Mouse (Mus musculus) Patski (cell line): ENCODE measurements around the gene Cdk18. TPM values are rescaled to one million over a fixed set of nuclear protein-coding genes. Genes with fewer than 3 reads are reported as not detected.

Experiments used
- ATAC-seq: fragments of 100-300 bp; one replicate; pipeline ENCODE4 v1.8.0; 2021
- CTCF ChIA-PET: fragments of 350-600 bp; sonication (Branson Sonifier 250); formaldehyde crosslinking; loops from one replicate; lab custom pipeline; 2022; ENCODE audit warnings: inconsistent platforms; lab: Charles Lee
- POLR2A ChIA-PET: fragments of 350-600 bp; sonication (Branson Sonifier 250); formaldehyde crosslinking; loops from one replicate; lab custom pipeline; 2022; ENCODE audit warnings: antibody characterized with exemption, inconsistent platforms; lab: Charles Lee
- DNase-seq: peaks from one replicate; pipeline ENCODE4 v3.0.0-alpha.2; 2011; ENCODE audit warnings: low read depth, low spot score
- H3K27me3 ChIP-seq: fragments of 371-371 bp; one replicate; pipeline ENCODE4 v1.5.1; 2021
- CTCF ChIP-seq: fragments of 100-300 bp; IDR thresholded peaks from one replicate; pipeline ENCODE4 v1.5.1; 2021
- in situ Hi-C: fragments of 300-500 bp; cut with MboI; formaldehyde crosslinking; loops from 3 replicates; pipeline ENCODE4 v1.11.1; 2018; ENCODE audit warnings: low pct_unique_long_range_greater_than_20kb, mixed read lengths
- polyA plus RNA-seq: library from polyadenylated mRNA; unstranded; gene quantifications from one replicate; pipeline ENCODE4 v1.2.3, GENCODE M21; 2021

The Cdk18 gene
- polyA plus RNA-seq, 1 experiment from 2014 or later = 88.8 TPM

- in situ Hi-C loops = no loop called here
- ChIA-PET POLR2A (interaction anchor here (0.7 to 0.8 kb wide), 2 partner anchors 193 to 265 kb away, joined by 3 read pairs; no protein-coding TSS in a partner anchor), CTCF (interaction anchor here (13.0 kb wide), 1 partner anchor 29 kb away, joined by 134 read pairs; no protein-coding TSS in a partner anchor)
- ATAC-seq (no peak), DNase-seq (no peak)
- TF ChIP-seq CTCF = no peak
- no peaks in the 10 kb centered on the region for H3K27me3 ChIP-seq
Observed at GRCm38 (mm10) chr1:132125249-132125648, 14.2 kb downstream of the Cdk18 start.

GRCm38 (mm10) chr1:132123420-132124014, 16.0 kb downstream of the Cdk18 start:
- in situ Hi-C loops = loop anchor here (5.0 kb wide), 1 partner anchor 34 kb away; no protein-coding TSS in a partner anchor
- POLR2A ChIA-PET = no interaction called here
- DNase-seq = no peak
- CTCF ChIA-PET = interaction anchor here (3.8 to 13.0 kb wide), 2 partner anchors 16 to 31 kb away, joined by 17 to 134 read pairs; partner anchors contain the start of gene Cdk18
- ATAC-seq = no peak
- no peaks in the 10 kb centered on the region for H3K27me3 ChIP-seq
- TF ChIP-seq CTCF = no peak

- TF ChIP-seq CTCF = no peak
- no peaks in the 10 kb centered on the region for H3K27me3 ChIP-seq
- in situ Hi-C loops = loop anchor here (5.0 kb wide), 1 partner anchor 35 kb away; no protein-coding TSS in a partner anchor
- CTCF ChIA-PET = interaction anchor here (1.5 to 13.0 kb wide), 5 partner anchors 17 to 234 kb away, joined by 3 to 134 read pairs (median 6); partner anchors contain the start of gene Cdk18
- no peak for DNase-seq
- no peak for ATAC-seq
- POLR2A ChIA-PET = interaction anchor here (1.7 kb wide), 1 partner anchor 17 kb away, joined by 6 read pairs; the partner anchor contains the start of gene Cdk18
Observed at GRCm38 (mm10) chr1:132121895-132122294, 17.6 kb downstream of the Cdk18 start.

DNA sequence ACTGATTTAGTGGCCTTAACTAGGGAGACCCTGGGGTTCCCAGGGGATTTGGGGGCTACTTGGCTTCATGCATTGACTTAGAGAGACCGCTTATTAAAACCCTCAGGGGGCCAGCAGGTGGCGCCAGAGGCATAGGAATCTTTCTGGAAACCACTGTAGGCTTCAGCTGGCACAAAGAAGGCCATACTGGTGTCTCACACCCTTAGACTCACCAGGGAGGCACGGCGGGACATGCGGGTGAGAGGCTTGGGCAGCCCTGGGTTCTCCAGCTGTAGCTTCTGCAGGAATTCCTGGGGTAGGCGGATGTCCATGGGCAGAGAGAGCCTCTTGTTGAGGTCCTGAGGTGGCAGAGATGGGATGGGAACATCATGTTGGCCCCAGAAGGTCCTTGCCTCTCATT, 18.2 kb downstream of the Cdk18 start:
- TF ChIP-seq CTCF = no peak
- DNase-seq (no peak), ATAC-seq (peak; percentile 53)
- ChIA-PET CTCF (interaction anchor here (0.6 to 13.0 kb wide), 7 partner anchors 18 to 235 kb away, joined by 3 to 134 read pairs (median 4); partner anchors contain the start of gene Cdk18), POLR2A (interaction anchor here (1.1 to 1.7 kb wide), 3 partner anchors 18 to 235 kb away, joined by 3 to 6 read pairs (median 6); partner anchors contain the start of gene Cdk18)
- H3K27me3 ChIP-seq = no peaks in the 10 kb centered on the region
- in situ Hi-C loops = loop anchor here (5.0 kb wide), 1 partner anchor 36 kb away; no protein-coding TSS in a partner anchor

DNA sequence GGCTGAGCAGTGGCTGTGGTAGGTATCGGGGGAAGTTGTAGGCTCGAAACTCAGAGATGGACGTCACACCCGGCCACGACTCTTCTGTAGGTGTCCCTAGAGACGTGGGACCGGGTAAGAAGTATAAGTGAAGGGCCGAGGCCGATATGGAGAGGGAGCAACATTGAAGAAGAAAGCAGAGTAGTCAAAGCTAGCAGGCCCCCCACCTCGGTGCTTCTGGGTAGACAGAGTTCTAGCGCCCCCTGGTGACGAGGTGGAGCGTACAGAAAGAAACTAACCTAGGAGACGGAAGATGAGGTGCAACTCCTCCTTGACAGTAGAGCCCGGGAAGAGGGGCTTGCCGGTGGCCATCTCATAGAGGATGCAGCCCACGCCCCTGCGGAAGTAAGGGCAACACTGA, 22.9 kb downstream of the Cdk18 start:
- no peak for TF ChIP-seq CTCF
- ATAC-seq (no peak), DNase-seq (no peak)
- no peaks in the 10 kb centered on the region for H3K27me3 ChIP-seq
- in situ Hi-C loops = no loop called here
- CTCF ChIA-PET = interaction anchor here (1.3 to 13.0 kb wide), 2 partner anchors 11 to 38 kb away, joined by 4 to 134 read pairs; no protein-coding TSS in a partner anchor
- POLR2A ChIA-PET = no interaction called here

- no peak for ATAC-seq
- in situ Hi-C loops = no loop called here
- ChIA-PET POLR2A (no interaction called here), CTCF (no interaction called here)
- no peak for DNase-seq
- no peaks in the 10 kb centered on the region for H3K27me3 ChIP-seq
- TF ChIP-seq CTCF = no peak
Observed at GRCm38 (mm10) chr1:132113098-132113497, 26.4 kb downstream of the Cdk18 start.

DNA sequence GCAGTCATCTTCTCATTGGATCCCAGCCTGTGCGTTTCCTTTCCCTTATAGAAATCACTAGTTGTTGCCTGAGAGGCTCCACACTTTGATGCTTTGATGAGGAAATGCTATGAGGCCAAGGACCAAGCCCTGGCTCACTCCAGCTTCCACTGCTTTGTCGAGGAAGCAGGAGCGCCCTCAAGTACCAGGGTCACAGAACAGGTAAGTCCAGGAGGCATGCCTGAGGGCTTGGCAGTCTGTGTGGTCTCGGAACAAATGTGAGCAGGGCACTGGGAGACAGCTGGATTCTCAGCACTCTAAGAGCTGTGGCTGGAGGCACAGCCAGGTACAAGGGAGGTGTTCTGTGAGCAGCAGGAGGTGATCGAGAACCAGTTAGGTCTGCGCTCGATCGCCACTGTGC, 27.1 kb downstream of the Cdk18 start:
- ChIA-PET CTCF (no interaction called here), POLR2A (no interaction called here)
- DNase-seq = no peak
- no peaks in the 10 kb centered on the region for H3K27me3 ChIP-seq
- no peak for TF ChIP-seq CTCF
- in situ Hi-C loops = no loop called here
- no peak for ATAC-seq

DNA sequence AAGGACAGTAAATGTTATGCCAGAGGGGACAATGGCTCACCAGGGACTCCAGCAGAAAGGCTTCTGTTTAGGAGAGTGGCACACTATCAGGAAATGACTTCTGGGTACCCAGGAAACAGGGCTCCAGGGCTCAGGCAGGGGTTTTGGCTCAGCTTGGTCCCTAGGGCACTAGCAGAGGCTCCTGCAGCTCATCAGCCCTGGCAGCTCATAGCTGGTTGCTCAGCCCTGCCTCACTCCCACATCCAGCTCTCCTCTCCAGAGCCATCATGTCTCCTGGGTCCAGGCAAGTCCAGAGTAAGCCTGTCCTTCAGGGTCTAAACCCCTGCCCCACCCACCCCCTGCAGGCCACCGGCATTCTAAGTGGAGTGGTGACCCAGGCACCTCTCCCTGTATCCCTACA, 28.1 kb downstream of the Cdk18 start:
- ATAC-seq (no peak), DNase-seq (no peak)
- CTCF ChIA-PET = interaction anchor here (1.4 to 1.6 kb wide), 2 partner anchors 44 to 110 kb away, joined by 4 to 5 read pairs; no protein-coding TSS in a partner anchor
- TF ChIP-seq CTCF = no peak
- in situ Hi-C loops = no loop called here
- H3K27me3 ChIP-seq = peaks cover 3% of the 10 kb centered on the region
- POLR2A ChIA-PET = no interaction called here

GRCm38 (mm10) chr1:132109368-132109767, 30.1 kb downstream of the Cdk18 start:
- TF ChIP-seq CTCF = no peak
- CTCF ChIA-PET = no interaction called here
- DNase-seq (no peak), ATAC-seq (no peak)
- H3K27me3 ChIP-seq = peaks cover 3% of the 10 kb centered on the region
- in situ Hi-C loops = loop anchor here (5.0 kb wide), 1 partner anchor 112 kb away; no protein-coding TSS in a partner anchor
- POLR2A ChIA-PET = interaction anchor here (1.5 kb wide), 1 partner anchor 11 kb away, joined by 5 read pairs; no protein-coding TSS in a partner anchor

GRCm38 (mm10) chr1:132104353-132104752, 35.1 kb downstream of the Cdk18 start:
- ChIA-PET CTCF (no interaction called here), POLR2A (no interaction called here)
- no peak for TF ChIP-seq CTCF

More at GRCm38 (mm10) chr1:132104353-132104752, 35.1 kb downstream of the Cdk18 start:
- ATAC-seq (no peak), DNase-seq (no peak)
- H3K27me3 ChIP-seq = peaks cover 3% of the 10 kb centered on the region
- in situ Hi-C loops = no loop called here
